Mouse (Mus musculus): ENCODE data around the gene 4933434E20Rik. TPM values are rescaled to one million over a fixed set of nuclear protein-coding genes. Genes with fewer than 3 reads are reported as not detected.
A peak's percentile ranks its signal among the peaks of the same experiment; 100 is the strongest.

The 4933434E20Rik gene
- total and polyA plus RNA-seq, 3 experiments = 161 to 227 (median 184) TPM

GRCm38 (mm10) chr3:90080498-90080863, 29.0 kb downstream of the 4933434E20Rik start (continued):
- TF ChIP-seq CHD1 (IDR thresholded peaks at IDR 0.05; ENCODE audit: low read depth, low read length) (no peak), POLR2A (IDR thresholded peaks at IDR 0.05; ENCODE audit: control insufficient read depth in 1 of 2, insufficient read depth in 1 of 2, low read depth in 1 of 2, low read length in 2 of 2, poor library complexity in 1 of 2) (no peak), POLR2AphosphoS2 (IDR thresholded peaks at IDR 0.05; ENCODE audit: low read length) (no peak), CTCF (IDR thresholded peaks at IDR 0.05 in 2 of 3, conservative IDR thresholded peaks at IDR 0.05 in 1 of 3; ENCODE audit: control insufficient read depth in 1 of 3, insufficient read depth in 1 of 3, low read depth in 2 of 3, low read length in 3 of 3, poor library complexity in 1 of 3, severe bottlenecking in 1 of 3) (no peak), TCF12 (IDR thresholded peaks at IDR 0.05; ENCODE audit: low read depth, low read length) (no peak), E2F4 (IDR thresholded peaks at IDR 0.05; ENCODE audit: borderline replicate concordance, low read depth, low read length) (no peak), ETS1 (IDR thresholded peaks at IDR 0.05; ENCODE audit: low read depth, low read length) (peak; percentile 53), POLR2AphosphoS5 (IDR thresholded peaks at IDR 0.05; ENCODE audit: borderline replicate concordance, low read depth, low read length) (no peak)

- Histone ChIP-seq H3K9ac (ENCODE audit: control insufficient read depth, low read depth, low read length, poor library complexity, severe bottlenecking) (peak overlapping the region; percentile 59), H3K27me3 (ENCODE audit: control insufficient read depth in 1 of 2, insufficient read depth in 2 of 2, low read length in 2 of 2) (no peaks in the 10 kb centered on the region), H3K79me2 (ENCODE audit: control insufficient read depth, insufficient read depth, low read length, poor library complexity) (peaks cover 62% of the 10 kb centered on the region), H3K4me1 (ENCODE audit: control insufficient read depth in 1 of 2, insufficient read depth in 2 of 2, low read length in 2 of 2) (peaks cover 31 to 52% of the 10 kb centered on the region in 2 experiments), H3K4me3 (ENCODE audit: control insufficient read depth in 1 of 2, insufficient read depth in 1 of 2, low read depth in 2 of 2, low read length in 2 of 2) (peak overlapping the region; percentile 39 to 61), H3K27ac (ENCODE audit: control insufficient read depth, low read depth, low read length) (peak overlapping the region; percentile 75), H3K36me3 (ENCODE audit: control insufficient read depth in 1 of 2, insufficient read depth in 2 of 2, low read length in 2 of 2) (peaks cover 0 to 55% of the 10 kb centered on the region in 2 experiments; a peak in 3 of 4 replicates), H3K9me3 (replicated peaks; ENCODE audit: insufficient read depth, low read length) (no peaks in the 10 kb centered on the region)
- peak; percentile 98 for DNase-seq (ENCODE audit: low read depth, low spot score)
- TF ChIP-seq MAX (IDR thresholded peaks at IDR 0.05; ENCODE audit: low read length) (peak; percentile 99), KAT2A (conservative IDR thresholded peaks at IDR 0.05; ENCODE audit: low read depth, low read length) (no peak), MXI1 (IDR thresholded peaks at IDR 0.05; ENCODE audit: low read depth, low read length) (peak; percentile 99), ZKSCAN1 (IDR thresholded peaks at IDR 0.05; ENCODE audit: low read depth, low read length) (no peak), SIN3A (IDR thresholded peaks at IDR 0.05; ENCODE audit: low read length) (peak; percentile 99), ETS1 (IDR thresholded peaks at IDR 0.05; ENCODE audit: low read depth, low read length) (peak; percentile 91), CTCF (IDR thresholded peaks at IDR 0.05 in 2 of 3, conservative IDR thresholded peaks at IDR 0.05 in 1 of 3; ENCODE audit: control insufficient read depth in 1 of 3, insufficient read depth in 1 of 3, low read depth in 2 of 3, low read length in 3 of 3, poor library complexity in 1 of 3, severe bottlenecking in 1 of 3) (no peak), MYB (IDR thresholded peaks at IDR 0.05; ENCODE audit: low read depth, low read length) (no peak), JUND (IDR thresholded peaks at IDR 0.05; ENCODE audit: low read depth, low read length) (no peak), HCFC1 (IDR thresholded peaks at IDR 0.05; ENCODE audit: low read depth, low read length) (peak; percentile 71), NRF1 (IDR thresholded peaks at IDR 0.05; ENCODE audit: insufficient read depth, low read depth, low read length, poor library complexity, severe bottlenecking) (no peak), TAL1 (IDR thresholded peaks at IDR 0.05; ENCODE audit: low read length) (peak; percentile 68), USF2 (IDR thresholded peaks at IDR 0.05; ENCODE audit: borderline replicate concordance in 1 of 2, insufficient read depth in 1 of 2, low read depth in 1 of 2, low read length in 2 of 2) (no peak), E2F4 (IDR thresholded peaks at IDR 0.05; ENCODE audit: borderline replicate concordance, low read depth, low read length) (no peak), MEF2A (IDR thresholded peaks at IDR 0.05; ENCODE audit: extremely low read depth, insufficient replicate concordance, low read depth, low read length, poor library complexity, severe bottlenecking) (0 out of 2 replicates have a peak, but pooled peaks have one; percentile 29), CHD1 (IDR thresholded peaks at IDR 0.05; ENCODE audit: low read depth, low read length) (peak; percentile 68; the same call in 1 of the 2 replicates), ZMIZ1 (IDR thresholded peaks at IDR 0.05; ENCODE audit: low read depth, low read length) (no peak), EP300 (IDR thresholded peaks at IDR 0.05; ENCODE audit: low read depth in 1 of 2, low read length in 2 of 2) (peak; percentile 75 to 81), MYC (IDR thresholded peaks at IDR 0.05; ENCODE audit: low read depth, low read length) (peak; percentile 100), TCF12 (IDR thresholded peaks at IDR 0.05; ENCODE audit: low read depth, low read length) (peak; percentile 67), POLR2AphosphoS2 (IDR thresholded peaks at IDR 0.05; ENCODE audit: low read length) (no peak), ZC3H11A (IDR thresholded peaks at IDR 0.05; ENCODE audit: low read depth, low read length) (0 out of 2 replicates have a peak, but pooled peaks have one; percentile 19), RCOR1 (IDR thresholded peaks at IDR 0.05; ENCODE audit: low read depth, low read length) (peak; percentile 94), UBTF (IDR thresholded peaks at IDR 0.05; ENCODE audit: borderline replicate concordance, insufficient read depth, low read depth, low read length) (no peak), TBP (IDR thresholded peaks at IDR 0.05; ENCODE audit: low read depth, low read length) (peak; percentile 89), POLR2A (IDR thresholded peaks at IDR 0.05; ENCODE audit: control insufficient read depth in 1 of 2, insufficient read depth in 1 of 2, low read depth in 1 of 2, low read length in 2 of 2, poor library complexity in 1 of 2) (peak in 1 of 2 experiments; percentile 67; a peak in 2 of 4 replicates), USF1 (IDR thresholded peaks at IDR 0.05; ENCODE audit: low read depth, low read length) (peak; percentile 79), CHD2 (IDR thresholded peaks at IDR 0.05; ENCODE audit: low read length) (no peak; the same call in 1 of the 2 replicates), MAFK (IDR thresholded peaks at IDR 0.05; ENCODE audit: borderline replicate concordance, low read depth, low read length) (peak; percentile 27; the same call in 1 of the 2 replicates)
Measured at GRCm38 (mm10) chr3:90081365-90082240, 30.2 kb downstream of the 4933434E20Rik start.

Measured in MEL (cell line).